ENCODE assay signal across 18 mouse cellular contexts in genomic region chrX:143579925-143580324, GRCm38 (mm10).
DNase-seq lines count a peak whose midpoint lies in the region; ATAC-seq lines count a peak whose summit lies in the region.
"Had no signal": no experiment of that assay in that cellular context is flagged by ENCODE, and none has a peak within 500 bp of the region (broad histone marks: within the 10 kb centered on the region; RNA-seq: fewer than 3 reads in every experiment).

No protein-coding gene starts in this region.

- peak; percentile 23; the same call in 1 of the 2 replicates for ATAC-seq in forebrain, embryonic 14.5 days
- ATAC-seq in forebrain, embryonic 15.5 days (replicated peaks) = no peak; the same call in 1 of the 2 replicates
- no peak for ATAC-seq in CD4-positive, CD25-positive, alpha-beta regulatory T cell, adult 4 months
- no peak for ATAC-seq in hindbrain, embryonic 11.5 days (ENCODE audit: low FRiP score)
- ATAC-seq: intestine, embryonic 16.5 days had no signal

- H3K4me3 ChIP-seq in forebrain, embryonic 14.5 days (ENCODE audit: low read depth, low read length) = no peak overlapping the region
- H3K4me3 ChIP-seq in forebrain, embryonic 15.5 days = no peak overlapping the region
- H3K4me3 ChIP-seq in hindbrain, embryonic 11.5 days (ENCODE audit: low read depth, low read length) = no peak overlapping the region
- H3K4me3 ChIP-seq: embryonic facial prominence, embryonic 12.5 days; heart, embryonic 12.5 days; hindbrain, embryonic 10.5 days; hindbrain, embryonic 15.5 days had no signal

- H3K4me1 ChIP-seq in forebrain, embryonic 14.5 days (ENCODE audit: control insufficient read depth, insufficient read depth, low read length) = no peaks in the 10 kb centered on the region
- H3K4me1 ChIP-seq in forebrain, embryonic 15.5 days = peaks cover 16% of the 10 kb centered on the region; the same call in 1 of the 2 replicates
- no peaks in the 10 kb centered on the region for H3K4me1 ChIP-seq in hindbrain, embryonic 11.5 days (replicated peaks; ENCODE audit: control insufficient read depth, insufficient read depth, low read length)
- H3K4me1 ChIP-seq: embryonic facial prominence, embryonic 12.5 days; heart, embryonic 12.5 days; hindbrain, embryonic 10.5 days; hindbrain, embryonic 15.5 days had no signal

- no peak overlapping the region for H3K4me2 ChIP-seq in forebrain, embryonic 14.5 days (ENCODE audit: low read length)
- H3K4me2 ChIP-seq in forebrain, embryonic 15.5 days (replicated peaks) = no peak overlapping the region
- H3K4me2 ChIP-seq in hindbrain, embryonic 11.5 days (replicated peaks; ENCODE audit: low read depth, low read length) = no peak overlapping the region
- H3K4me2 ChIP-seq: embryonic facial prominence, embryonic 12.5 days; heart, embryonic 12.5 days; hindbrain, embryonic 15.5 days had no signal

- H3K27ac ChIP-seq in forebrain, embryonic 14.5 days (ENCODE audit: low read depth, low read length) = no peak overlapping the region
- H3K27ac ChIP-seq in forebrain, embryonic 15.5 days (replicated peaks) = no peak overlapping the region
- H3K27ac ChIP-seq in hindbrain, embryonic 11.5 days (ENCODE audit: low read depth, low read length) = no peak overlapping the region
- H3K27ac ChIP-seq: embryonic facial prominence, embryonic 12.5 days; hindbrain, embryonic 10.5 days; hindbrain, embryonic 15.5 days had no signal

- H3K27me3 ChIP-seq in forebrain, embryonic 14.5 days (replicated peaks; ENCODE audit: control insufficient read depth, insufficient read depth, low read length) = no peaks in the 10 kb centered on the region
- H3K27me3 ChIP-seq in forebrain, embryonic 15.5 days = no peaks in the 10 kb centered on the region; the same call in 1 of the 2 replicates
- H3K27me3 ChIP-seq in hindbrain, embryonic 11.5 days (ENCODE audit: control insufficient read depth, insufficient read depth, low read length) = no peaks in the 10 kb centered on the region
- H3K27me3 ChIP-seq: heart, embryonic 12.5 days; hindbrain, embryonic 15.5 days had no signal

- 73% methylated on average over 2 of the region's 2 CpGs for WGBS in forebrain, embryonic 14.5 days
- WGBS in forebrain, embryonic 15.5 days = 58% methylated on average over 2 of the region's 2 CpGs
- 87% methylated on average over 2 of the region's 2 CpGs for WGBS in hindbrain, embryonic 11.5 days

- H3K9ac ChIP-seq in forebrain, embryonic 14.5 days (ENCODE audit: low read length) = no peak overlapping the region
- no peak overlapping the region for H3K9ac ChIP-seq in forebrain, embryonic 15.5 days (replicated peaks)
- H3K9ac ChIP-seq in hindbrain, embryonic 11.5 days (ENCODE audit: low read depth, low read length) = no peak overlapping the region
- H3K9ac ChIP-seq: embryonic facial prominence, embryonic 12.5 days; heart, embryonic 12.5 days; hindbrain, embryonic 15.5 days had no signal

- DNase-seq in forebrain, embryonic 14.5 days (ENCODE audit: low spot score) = peak; percentile 17
- DNase-seq in 3T3-L1 (ENCODE audit: low read depth, low spot score) = peak; percentile 30
- DNase-seq in adipocyte (ENCODE audit: low spot score) = peak; percentile 64
- peak; percentile 0 for DNase-seq in lung, postnatal 14 days
- DNase-seq in hindbrain, embryonic 11.5 days (ENCODE audit: low spot score) = no peak
- DNase-seq: adrenal gland, postnatal 25 days; cerebellum, adult 2 months; cerebellum, postnatal 10 days; embryo, embryonic 11 days; gastrocnemius, postnatal 10 days had no signal

- no peaks in the 10 kb centered on the region for H3K36me3 ChIP-seq in forebrain, embryonic 14.5 days (ENCODE audit: control insufficient read depth, insufficient read depth, low read length)
- no peaks in the 10 kb centered on the region for H3K36me3 ChIP-seq in forebrain, embryonic 15.5 days
- H3K36me3 ChIP-seq in hindbrain, embryonic 11.5 days (ENCODE audit: control insufficient read depth, insufficient read depth, low read length) = no peaks in the 10 kb centered on the region
- H3K36me3 ChIP-seq: embryonic facial prominence, embryonic 12.5 days; G1E; heart, embryonic 12.5 days; hindbrain, embryonic 10.5 days; hindbrain, embryonic 15.5 days had no signal

- no peaks in the 10 kb centered on the region for H3K9me3 ChIP-seq in forebrain, embryonic 14.5 days (replicated peaks; ENCODE audit: control insufficient read depth, low read length)
- H3K9me3 ChIP-seq in forebrain, embryonic 15.5 days = no peaks in the 10 kb centered on the region
- H3K9me3 ChIP-seq in hindbrain, embryonic 11.5 days (ENCODE audit: control insufficient read depth, low read length) = no peaks in the 10 kb centered on the region
- H3K9me3 ChIP-seq: embryonic facial prominence, embryonic 12.5 days; G1E; heart, embryonic 12.5 days; hindbrain, embryonic 10.5 days; hindbrain, embryonic 15.5 days had no signal
